Mouse (Mus musculus): ENCODE results near the gene Lrrc66. TPM values are rescaled to one million over a fixed set of nuclear protein-coding genes. Genes with fewer than 3 reads are reported as not detected.

Lrrc66 gene
- polyA plus RNA-seq, 1 experiment from 2014 or later, result 14.6 TPM

GRCm38 (mm10) chr5:73651061-73651854 is 18.9 kb upstream of the Lrrc66 start, which contains the start of gene Spata18:
Gene Spata18 (plus strand): TSS chr5:73651379.
- no peak for TF ChIP-seq CTCF (IDR thresholded peaks at IDR 0.05; ENCODE audit: low read depth)
- WGBS, result under 1% methylated on average over 57 of the region's 57 CpGs
- peak within 1 kb of the TSS; percentile 98 for H3K4me2 ChIP-seq (replicated peaks; ENCODE audit: low read depth)
- H3K9me3 ChIP-seq (ENCODE audit: control insufficient read depth), result no peaks in the 10 kb centered on the region
- H3K4me3 ChIP-seq (ENCODE audit: low read depth, low read length), result peak within 1 kb of the TSS; percentile 50
- no peak within 1 kb of the TSS for H3K27ac ChIP-seq (ENCODE audit: low read depth, low read length)
- H3K27me3 ChIP-seq (replicated peaks; ENCODE audit: control insufficient read depth, insufficient read depth, low read length), result peaks cover 60% of the 10 kb centered on the region
- no peaks in the 10 kb centered on the region for H3K36me3 ChIP-seq (ENCODE audit: control insufficient read depth, insufficient read depth)
- no peak for ATAC-seq
- H3K9ac ChIP-seq (ENCODE audit: low read depth, low read length), result no peak within 1 kb of the TSS
- H3K4me1 ChIP-seq (replicated peaks; ENCODE audit: control insufficient read depth, insufficient read depth, low read length), result no peaks in the 10 kb centered on the region

- Histone ChIP-seq H3K9me3 (ENCODE audit: control insufficient read depth) (no peaks in the 10 kb centered on the region), H3K4me2 (replicated peaks; ENCODE audit: low read depth) (peak overlapping the region; percentile 98), H3K4me1 (replicated peaks; ENCODE audit: control insufficient read depth, insufficient read depth, low read length) (no peaks in the 10 kb centered on the region), H3K9ac (ENCODE audit: low read depth, low read length) (no peak overlapping the region), H3K27ac (ENCODE audit: low read depth, low read length) (no peak overlapping the region), H3K27me3 (replicated peaks; ENCODE audit: control insufficient read depth, insufficient read depth, low read length) (peaks cover 62% of the 10 kb centered on the region), H3K4me3 (ENCODE audit: low read depth, low read length) (peak overlapping the region; percentile 50), H3K36me3 (ENCODE audit: control insufficient read depth, insufficient read depth) (no peaks in the 10 kb centered on the region)
- ATAC-seq, result no peak
- WGBS, result 6% methylated on average over 15 of the region's 15 CpGs
- no peak for TF ChIP-seq CTCF (IDR thresholded peaks at IDR 0.05; ENCODE audit: low read depth)
Measured at GRCm38 (mm10) chr5:73650365-73650964, 18.1 kb upstream of the Lrrc66 start.

DNA sequence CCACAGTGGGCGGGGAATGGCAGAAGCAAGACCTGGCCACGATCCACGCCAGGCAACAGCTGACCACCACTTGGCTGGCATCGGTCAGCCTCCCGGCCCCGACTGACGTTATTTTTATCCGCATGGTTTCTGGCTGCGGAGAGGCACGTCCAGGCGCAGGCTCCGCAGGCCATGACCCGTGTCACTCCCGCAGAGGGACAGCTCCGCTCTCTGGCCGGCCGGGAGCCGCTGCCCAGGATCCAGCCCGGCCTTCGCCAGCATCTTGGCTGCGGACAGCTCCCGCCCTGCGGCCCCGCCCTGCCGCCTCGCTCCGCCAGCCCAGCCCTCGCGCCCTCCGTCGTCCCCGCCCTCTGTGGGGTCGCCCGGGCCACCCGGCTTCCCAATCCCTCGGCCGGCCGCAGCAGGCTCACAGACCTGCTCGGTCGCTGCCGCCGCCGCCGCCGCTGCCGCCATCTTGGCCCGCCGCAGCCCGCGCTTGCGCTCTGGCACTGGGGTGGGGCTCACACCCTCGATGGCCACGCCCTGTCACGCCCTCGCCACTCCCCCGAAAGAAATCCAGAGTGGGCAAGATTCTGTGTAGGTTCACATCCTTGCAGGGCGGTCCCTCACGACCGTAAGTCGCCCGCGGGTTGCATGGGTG is 15.1 kb upstream of the Lrrc66 start, which contains the start of gene Sgcb:
Gene Sgcb, minus strand, starts transcription at position 530 of the 640 bp plus-strand sequence.
- Histone ChIP-seq H3K4me1 (replicated peaks; ENCODE audit: control insufficient read depth, insufficient read depth, low read length) (no peaks in the 10 kb centered on the region), H3K9ac (ENCODE audit: low read depth, low read length) (peak within 1 kb of the TSS; percentile 53), H3K36me3 (ENCODE audit: control insufficient read depth, insufficient read depth) (0 out of 2 replicates have a peak, but pooled peaks cover 1% of the 10 kb centered on the region), H3K9me3 (ENCODE audit: control insufficient read depth) (no peaks in the 10 kb centered on the region), H3K27me3 (replicated peaks; ENCODE audit: control insufficient read depth, insufficient read depth, low read length) (peaks cover 49% of the 10 kb centered on the region), H3K4me3 (ENCODE audit: low read depth, low read length) (peak within 1 kb of the TSS; percentile 72), H3K27ac (ENCODE audit: low read depth, low read length) (no peak within 1 kb of the TSS), H3K4me2 (replicated peaks; ENCODE audit: low read depth) (peak within 1 kb of the TSS; percentile 77)
- peak; percentile 22; the same call in 1 of the 2 replicates for TF ChIP-seq CTCF (IDR thresholded peaks at IDR 0.05; ENCODE audit: low read depth)
- ATAC-seq, result peak; percentile 71
- WGBS, result under 1% methylated on average over 61 of the region's 62 CpGs

- no peak for ATAC-seq
- 0 out of 2 replicates have a peak, but pooled peaks cover 5% of the 10 kb centered on the region for H3K27me3 ChIP-seq (replicated peaks; ENCODE audit: control insufficient read depth, insufficient read depth, low read length)
- 88% methylated on average over 4 of the region's 4 CpGs for WGBS
- TF ChIP-seq CTCF (IDR thresholded peaks at IDR 0.05; ENCODE audit: low read depth), result peak; percentile 66
- H3K4me1 ChIP-seq (replicated peaks; ENCODE audit: control insufficient read depth, insufficient read depth, low read length), result no peaks in the 10 kb centered on the region
- 0 out of 2 replicates have a peak, but pooled peaks cover 3% of the 10 kb centered on the region for H3K36me3 ChIP-seq (ENCODE audit: control insufficient read depth, insufficient read depth)
- no peak overlapping the region for H3K9ac ChIP-seq (ENCODE audit: low read depth, low read length)
- no peak overlapping the region for H3K27ac ChIP-seq (ENCODE audit: low read depth, low read length)
- no peak overlapping the region for H3K4me3 ChIP-seq (ENCODE audit: low read depth, low read length)
- no peaks in the 10 kb centered on the region for H3K9me3 ChIP-seq (ENCODE audit: control insufficient read depth)
- no peak overlapping the region for H3K4me2 ChIP-seq (replicated peaks; ENCODE audit: low read depth)
Measured at GRCm38 (mm10) chr5:73642091-73642490, 9.8 kb upstream of the Lrrc66 start.

DNA sequence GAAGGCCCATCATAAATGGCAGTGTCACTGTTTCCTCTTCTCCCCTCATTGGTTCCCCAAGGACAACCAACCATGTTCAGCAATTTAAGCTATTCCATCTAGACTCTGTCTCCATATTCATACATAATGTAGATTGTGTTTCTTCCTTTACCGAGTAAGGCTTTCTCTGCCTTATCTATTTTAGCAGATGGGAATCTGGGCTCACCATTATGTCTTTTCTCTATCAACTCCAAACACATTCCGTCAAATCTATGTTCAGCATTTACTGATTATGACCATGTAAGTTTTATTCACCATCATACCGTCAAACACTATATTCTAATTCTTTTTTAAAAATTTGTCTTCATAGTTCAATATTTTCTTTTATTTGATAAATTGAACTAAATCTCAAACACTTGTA is 8.7 kb upstream of the Lrrc66 start:
- H3K4me2 ChIP-seq (replicated peaks; ENCODE audit: low read depth), result no peak overlapping the region
- H3K27ac ChIP-seq (ENCODE audit: low read depth, low read length), result no peak overlapping the region
- ATAC-seq, result no peak
- H3K4me1 ChIP-seq (replicated peaks; ENCODE audit: control insufficient read depth, insufficient read depth, low read length), result no peaks in the 10 kb centered on the region
- H3K9me3 ChIP-seq (ENCODE audit: control insufficient read depth), result no peaks in the 10 kb centered on the region
- TF ChIP-seq CTCF (IDR thresholded peaks at IDR 0.05; ENCODE audit: low read depth), result no peak
- no peak overlapping the region for H3K4me3 ChIP-seq (ENCODE audit: low read depth, low read length)
- WGBS, result 89% methylated on average over 3 of the region's 3 CpGs
- no peaks in the 10 kb centered on the region for H3K27me3 ChIP-seq (replicated peaks; ENCODE audit: control insufficient read depth, insufficient read depth, low read length)
- H3K36me3 ChIP-seq (ENCODE audit: control insufficient read depth, insufficient read depth), result 0 out of 2 replicates have a peak, but pooled peaks cover 3% of the 10 kb centered on the region
- H3K9ac ChIP-seq (ENCODE audit: low read depth, low read length), result no peak overlapping the region
